Mouse (Mus musculus) neural tube, embryonic 11.5 days (tissue): ENCODE measurements at regions not wholly inside any gene's neighbourhood (a gene's known extent, or its start where the extent isn't known, plus 50 kb on each side); places are given as distances from the start of the nearest gene placed in this dataset.

Experiments
- ATAC-seq: fragments of 200-750 bp; cut with Nextera tagmentation; 2 replicates; pipeline ENCODE4 v1.8.0; 2017; ENCODE audit warnings: moderate number of reproducible peaks, mild to moderate bottlenecking, moderate TSS enrichment, moderate library complexity; ENCODE audit not compliant: insufficient read depth, low FRiP score, low TSS enrichment
- DNase-seq: peaks from one replicate; pipeline ENCODE4 v3.0.0-alpha.2; 2015; ENCODE audit warnings: low spot score
- H3K27ac ChIP-seq: fragments of 300-500 bp; sonication (generic); 2 replicates; pipeline ENCODE4 v1.5.1; 2014; ENCODE audit warnings: low read depth, mild to moderate bottlenecking, low read length
- H3K27me3 ChIP-seq: fragments of 300-500 bp; sonication (generic); 2 replicates; pipeline ENCODE4 v1.6.1; 2014; ENCODE audit warnings: mild to moderate bottlenecking, low read length, mixed read lengths; ENCODE audit not compliant: control insufficient read depth, insufficient read depth
- H3K36me3 ChIP-seq: fragments of 300-500 bp; sonication (generic); 2 replicates; pipeline ENCODE4 v1.6.1; 2014; ENCODE audit warnings: mild to moderate bottlenecking, low read length, moderate library complexity, mixed read lengths; ENCODE audit not compliant: control insufficient read depth, insufficient read depth
- H3K4me1 ChIP-seq: fragments of 300-500 bp; sonication (generic); 2 replicates; pipeline ENCODE4 v1.6.1; 2014; ENCODE audit warnings: low read length, mixed read lengths; ENCODE audit not compliant: control insufficient read depth, insufficient read depth
- H3K4me2 ChIP-seq: fragments of 300-500 bp; sonication (generic); 2 replicates; pipeline ENCODE4 v1.6.1; 2014; ENCODE audit warnings: low read depth, mild to moderate bottlenecking, moderate library complexity
- H3K4me3 ChIP-seq: fragments of 300-500 bp; sonication (generic); 2 replicates; pipeline ENCODE4 v1.5.1; 2014; ENCODE audit warnings: low read depth, low read length
- H3K9ac ChIP-seq: fragments of 300-500 bp; sonication (generic); 2 replicates; pipeline ENCODE4 v1.6.1; 2014; ENCODE audit warnings: mild to moderate bottlenecking, low read length
- H3K9me3 ChIP-seq: fragments of 300-500 bp; sonication (generic); 2 replicates; pipeline ENCODE4 v1.6.1; 2016; ENCODE audit warnings: low read length; ENCODE audit not compliant: control insufficient read depth
- WGBS: fragments of 180-500 bp; shearing (Covaris S2); extraction: QIAGEN DNeasy Blood & Tissue Kit; methylation state at CpG from one replicate; pipeline ENCODE4 v1.1.7; 2014; 5-methylcytosine and 5-hydroxymethylcytosine counted together

DNA sequence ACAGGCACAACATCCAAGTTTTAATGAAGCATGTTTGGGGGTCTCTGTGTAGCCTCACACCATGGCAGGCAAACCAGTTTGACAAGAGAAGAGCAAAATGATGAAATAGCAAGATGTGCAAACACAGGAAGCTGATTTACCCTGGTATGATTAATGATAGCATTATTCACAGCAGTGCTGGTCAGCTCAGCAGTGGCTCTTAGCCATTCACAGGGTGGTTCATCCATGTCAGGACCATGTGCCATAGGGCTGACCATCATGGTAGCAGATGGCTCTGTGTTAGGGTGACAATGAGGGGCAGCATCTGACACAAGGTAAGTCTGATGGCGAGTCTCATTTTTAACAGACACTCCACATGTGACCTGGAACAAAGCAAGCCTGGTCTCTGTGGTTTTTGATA is 443.1 kb upstream of the Arpp21 start:
- Histone ChIP-seq H3K36me3 (no peaks in the 10 kb centered on the region), H3K4me3 (no peak overlapping the region), H3K27me3 (no peaks in the 10 kb centered on the region), H3K4me1 (no peaks in the 10 kb centered on the region), H3K4me2 (no peak overlapping the region), H3K9me3 (no peaks in the 10 kb centered on the region), H3K27ac (no peak overlapping the region), H3K9ac (no peak overlapping the region)
- ATAC-seq = no peak
- 83% methylated on average over 1 of the region's 1 CpGs for WGBS
- no peak for DNase-seq

- H3K9ac ChIP-seq = no peak overlapping the region
- H3K4me2 ChIP-seq = no peak overlapping the region
- 79% methylated on average over 5 of the region's 5 CpGs for WGBS
- H3K27ac ChIP-seq = no peak overlapping the region
- DNase-seq = no peak
- H3K36me3 ChIP-seq = no peaks in the 10 kb centered on the region
- H3K4me1 ChIP-seq = no peaks in the 10 kb centered on the region
- no peak overlapping the region for H3K4me3 ChIP-seq
- ATAC-seq = no peak
- no peaks in the 10 kb centered on the region for H3K27me3 ChIP-seq
- H3K9me3 ChIP-seq = no peaks in the 10 kb centered on the region
Observed at GRCm38 (mm10) chr9:112675232-112675631, 439.5 kb upstream of the Arpp21 start.
